Mouse (Mus musculus): ENCODE measurements around the gene BC017158. TPM values are rescaled to one million over a fixed set of nuclear protein-coding genes. Genes with fewer than 3 reads are reported as not detected.
"Not testable (repeated sequence)": the region's sequence is repeated elsewhere in the genome, so short reads cannot be mapped to it uniquely, and the experiment has no call there.

Gene BC017158
- total RNA-seq (2014; fragmentation: Nextera tagmentation) (82.5 and 95.0 TPM in 2 replicates), total RNA-seq (2017) (30.8 and 50.8 TPM in 2 replicates)

- peak; percentile 59 for ATAC-seq (replicated peaks; ENCODE audit: low FRiP score, low TSS enrichment, poor library complexity, severe bottlenecking)
These were observed at the start of gene BC017158 for GRCm38 (mm10) chr7:128297617-128298480. Gene BC017158 (minus strand): TSS chr7:128298170.

GRCm38 (mm10) chr7:128346991-128347390 lies 49.0 kb upstream of the BC017158 start:
- ATAC-seq (replicated peaks; ENCODE audit: low FRiP score, low TSS enrichment, poor library complexity, severe bottlenecking): no peak

- ATAC-seq (replicated peaks; ENCODE audit: low FRiP score, low TSS enrichment, poor library complexity, severe bottlenecking): no peak
These were observed 48.6 kb upstream of the BC017158 start for GRCm38 (mm10) chr7:128346522-128346921.

GRCm38 (mm10) chr7:128345691-128346090 lies 47.7 kb upstream of the BC017158 start:
- no peak for ATAC-seq (replicated peaks; ENCODE audit: low FRiP score, low TSS enrichment, poor library complexity, severe bottlenecking)

- ATAC-seq (replicated peaks; ENCODE audit: low FRiP score, low TSS enrichment, poor library complexity, severe bottlenecking): peak; percentile 93
These were observed 47.1 kb upstream of the BC017158 start for GRCm38 (mm10) chr7:128344928-128345653.

GRCm38 (mm10) chr7:128344488-128344887 lies 46.5 kb upstream of the BC017158 start:
- ATAC-seq (replicated peaks; ENCODE audit: low FRiP score, low TSS enrichment, poor library complexity, severe bottlenecking): 0 out of 2 replicates have a peak, but pooled peaks have one; percentile 12

- not testable (repeated sequence) for ATAC-seq (replicated peaks; ENCODE audit: low FRiP score, low TSS enrichment, poor library complexity, severe bottlenecking)
These were observed 44.7 kb upstream of the BC017158 start for GRCm38 (mm10) chr7:128342691-128343090.

GRCm38 (mm10) chr7:128340321-128340720 lies 42.4 kb upstream of the BC017158 start:
- ATAC-seq (replicated peaks; ENCODE audit: low FRiP score, low TSS enrichment, poor library complexity, severe bottlenecking): not testable (repeated sequence)

- no peak for ATAC-seq (replicated peaks; ENCODE audit: low FRiP score, low TSS enrichment, poor library complexity, severe bottlenecking)
These were observed 34.9 kb upstream of the BC017158 start for GRCm38 (mm10) chr7:128332896-128333295.

GRCm38 (mm10) chr7:128330981-128331380 lies 33.0 kb upstream of the BC017158 start:
- ATAC-seq (replicated peaks; ENCODE audit: low FRiP score, low TSS enrichment, poor library complexity, severe bottlenecking): no peak

GRCm38 (mm10) chr7:128324977-128325376 lies 27.0 kb upstream of the BC017158 start:
- no peak for ATAC-seq (replicated peaks; ENCODE audit: low FRiP score, low TSS enrichment, poor library complexity, severe bottlenecking)

- ATAC-seq (replicated peaks; ENCODE audit: low FRiP score, low TSS enrichment, poor library complexity, severe bottlenecking): no peak
These were observed 23.3 kb upstream of the BC017158 start for GRCm38 (mm10) chr7:128321260-128321659.

GRCm38 (mm10) chr7:128320219-128320816 lies 22.3 kb upstream of the BC017158 start:
- no peak for ATAC-seq (replicated peaks; ENCODE audit: low FRiP score, low TSS enrichment, poor library complexity, severe bottlenecking)

- no peak for ATAC-seq (replicated peaks; ENCODE audit: low FRiP score, low TSS enrichment, poor library complexity, severe bottlenecking)
These were observed 21.2 kb upstream of the BC017158 start for GRCm38 (mm10) chr7:128319140-128319539.

- no peak for ATAC-seq (replicated peaks; ENCODE audit: low FRiP score, low TSS enrichment, poor library complexity, severe bottlenecking)
These were observed 19.0 kb upstream of the BC017158 start for GRCm38 (mm10) chr7:128317011-128317410.

GRCm38 (mm10) chr7:128314491-128314890 lies 16.5 kb upstream of the BC017158 start:
- ATAC-seq (replicated peaks; ENCODE audit: low FRiP score, low TSS enrichment, poor library complexity, severe bottlenecking): no peak

GRCm38 (mm10) chr7:128313601-128314000 lies 15.6 kb upstream of the BC017158 start:
- no peak for ATAC-seq (replicated peaks; ENCODE audit: low FRiP score, low TSS enrichment, poor library complexity, severe bottlenecking)

- ATAC-seq (replicated peaks; ENCODE audit: low FRiP score, low TSS enrichment, poor library complexity, severe bottlenecking): no peak
These were observed 14.5 kb upstream of the BC017158 start for GRCm38 (mm10) chr7:128312375-128313059.

GRCm38 (mm10) chr7:128311811-128312210 lies 13.8 kb upstream of the BC017158 start:
- ATAC-seq (replicated peaks; ENCODE audit: low FRiP score, low TSS enrichment, poor library complexity, severe bottlenecking): no peak
